Mouse (Mus musculus) T-cell, adult 66 days (primary cell): Measurements from ENCODE around the gene Plxna3. TPM values are rescaled to one million over a fixed set of nuclear protein-coding genes. Genes with fewer than 3 reads are reported as not detected.

Experiments used
- total RNA-seq, 2 experiments: library from RNA; stranded (reverse); gene quantifications; 3 replicates in 1 of 2; 4 replicates in 1 of 2; pipeline ENCODE4 v1.2.4; 2023

The Plxna3 gene
- total RNA-seq = 10 to 100 TPM in 1 of 2 experiments, 1 to 10 TPM in 1; 9.4 to 12.8 TPM

GRCm38 (mm10) chrX:74328725-74329161, at the start of gene Plxna3:
TSS of gene Plxna3 (plus strand) at chrX:74329066.

GRCm38 (mm10) chrX:74281732-74282394, 47.0 kb upstream of the Plxna3 start, which contains the start of the genes Taz and Dnase1l1:
TSS of gene Taz (plus strand) at chrX:74281912.
TSS of gene Dnase1l1 (minus strand) at chrX:74282337.

GRCm38 (mm10) chrX:74296538-74297448, 32.1 kb upstream of the Plxna3 start, which contains the start of gene Atp6ap1:
TSS of gene Atp6ap1 (plus strand) at chrX:74297097.

GRCm38 (mm10) chrX:74304867-74305700, 23.8 kb upstream of the Plxna3 start, which contains the start of gene Gdi1:
TSS of gene Gdi1 (plus strand) at chrX:74304998.

GRCm38 (mm10) chrX:74312540-74313464, 16.1 kb upstream of the Plxna3 start, which contains the start of gene Fam50a:
TSS of gene Fam50a (plus strand) at chrX:74313033.

GRCm38 (mm10) chrX:74353467-74353770, 24.6 kb downstream of the Plxna3 start, which contains the start of gene Lage3:
TSS of gene Lage3 (minus strand) at chrX:74353618.

GRCm38 (mm10) chrX:74372888-74373549, 44.2 kb downstream of the Plxna3 start, which contains the start of the genes Ubl4a and Slc10a3:
TSS of gene Ubl4a (minus strand) at chrX:74373218.
TSS of gene Slc10a3 (minus strand) at chrX:74373349.

GRCm38 (mm10) chrX:74392535-74393443, 63.9 kb downstream of the Plxna3 start, which contains the start of the genes Fam3a and Ikbkg:
TSS of gene Fam3a (minus strand) at chrX:74393272.
TSS of gene Ikbkg (plus strand) at chrX:74393290.

Other genes starting within 250 kb of the Plxna3 start
- gene Opn1mw, start 201.6 kb upstream of the Plxna3 start, total RNA-seq = not detected
- gene Mecp2, start 193.7 kb upstream of the Plxna3 start, total RNA-seq = 10 to 100 TPM; 52.2 to 53.0 TPM
- not detected for gene Tex28, start 161.2 kb upstream of the Plxna3 start, total RNA-seq
- 1 to 10 TPM in 1 of 2 experiments, under 1 TPM in 1; 0.30 to 2.2 TPM for gene Tktl1, start 151.8 kb upstream of the Plxna3 start, total RNA-seq
- 100 to 1,000 TPM; 663 to 672 TPM for gene Flna, start 79.2 kb upstream of the Plxna3 start, total RNA-seq
- gene Emd, start 74.4 kb upstream of the Plxna3 start, total RNA-seq = 10 to 100 TPM; 64.3 to 65.0 TPM
- gene Rpl10, start 58.3 kb upstream of the Plxna3 start, total RNA-seq = 100 to 1,000 TPM; 634 to 720 TPM
- 10 to 100 TPM; 64.9 to 73.4 TPM for gene Taz, start 47.2 kb upstream of the Plxna3 start, total RNA-seq
- gene Dnase1l1, start 46.7 kb upstream of the Plxna3 start, total RNA-seq = 10 to 100 TPM; 10.7 to 13.7 TPM
- gene Atp6ap1, start 32.0 kb upstream of the Plxna3 start, total RNA-seq = 10 to 100 TPM; 89.1 to 92.3 TPM
- 100 to 1,000 TPM; 194 to 226 TPM for gene Gdi1, start 24.1 kb upstream of the Plxna3 start, total RNA-seq
- 10 to 100 TPM; 56.6 to 62.8 TPM for gene Fam50a, start 16.0 kb upstream of the Plxna3 start, total RNA-seq
- 10 to 100 TPM; 24.0 to 30.7 TPM for gene Lage3, start 24.6 kb downstream of the Plxna3 start, total RNA-seq
- gene Ubl4a, start 44.2 kb downstream of the Plxna3 start, total RNA-seq = 10 to 100 TPM; 29.1 to 33.7 TPM
- 10 to 100 TPM; 16.9 to 19.6 TPM for gene Slc10a3, start 44.3 kb downstream of the Plxna3 start, total RNA-seq
- gene Fam3a, start 64.2 kb downstream of the Plxna3 start, total RNA-seq = 10 to 100 TPM; 19.0 to 24.6 TPM
- gene Ikbkg, start 64.2 kb downstream of the Plxna3 start, total RNA-seq = 10 to 100 TPM; 46.0 to 58.1 TPM
- 10 to 100 TPM; 28.3 to 30.1 TPM for gene G6pdx, start 100.1 kb downstream of the Plxna3 start, total RNA-seq
- gene Gm6880, start 152.3 kb downstream of the Plxna3 start, total RNA-seq = not detected
- gene Olfr1326-ps1, start 245.8 kb downstream of the Plxna3 start, total RNA-seq = not detected